Mouse (Mus musculus) lung, postnatal 0 days (tissue): ENCODE results near the gene Tmsb15b2. TPM values are rescaled to one million over a fixed set of nuclear protein-coding genes. Genes with fewer than 3 reads are reported as not detected.

Experiments
- ATAC-seq: fragments of 200-750 bp; cut with Nextera tagmentation; 2 replicates; pipeline ENCODE4 v1.8.0; 2017; ENCODE audit warnings: moderate library complexity
- DNase-seq: peaks from one replicate; pipeline ENCODE4 v3.0.0-alpha.2; 2016; ENCODE audit warnings: low spot score
- H3K27ac ChIP-seq: fragments of 300-500 bp; sonication (generic); 2 replicates; pipeline ENCODE4 v1.5.1; 2014; ENCODE audit warnings: antibody characterized with exemption, mild to moderate bottlenecking, low read length, mixed read lengths
- H3K27me3 ChIP-seq: fragments of 300-500 bp; sonication (generic); replicated peaks from 2 replicates; pipeline ENCODE4 v1.6.1; 2014; ENCODE audit warnings: low read length, mixed read lengths; ENCODE audit not compliant: insufficient read depth
- H3K36me3 ChIP-seq: fragments of 300-500 bp; sonication (generic); 2 replicates; pipeline ENCODE4 v1.6.1; 2014; ENCODE audit warnings: low read length, mixed read lengths; ENCODE audit not compliant: insufficient read depth
- H3K4me1 ChIP-seq: fragments of 300-500 bp; sonication (generic); 2 replicates; pipeline ENCODE4 v1.6.1; 2014; ENCODE audit warnings: antibody characterized with exemption, low read depth, low read length, mixed read lengths; ENCODE audit not compliant: insufficient read depth
- H3K4me2 ChIP-seq: fragments of 300-500 bp; sonication (generic); replicated peaks from 2 replicates; pipeline ENCODE4 v1.6.1; 2014; ENCODE audit warnings: low read depth, mild to moderate bottlenecking, low read length, moderate library complexity, mixed read lengths
- H3K4me3 ChIP-seq: fragments of 300-500 bp; sonication (generic); 2 replicates; pipeline ENCODE4 v1.5.1; 2014; ENCODE audit warnings: low read depth, low read length
- H3K9ac ChIP-seq: fragments of 300-500 bp; sonication (generic); replicated peaks from 2 replicates; pipeline ENCODE4 v1.6.1; 2014; ENCODE audit warnings: low read depth, mild to moderate bottlenecking
- H3K9me3 ChIP-seq: fragments of 300-500 bp; sonication (generic); 2 replicates; pipeline ENCODE4 v1.6.1; 2016; ENCODE audit warnings: low read length, mixed read lengths
- CTCF ChIP-seq: IDR thresholded peaks from 2 replicates; pipeline ENCODE4 v1.5.1; 2016; ENCODE audit warnings: antibody characterized with exemption, mild to moderate bottlenecking
- EP300 ChIP-seq: IDR thresholded peaks from 2 replicates; pipeline ENCODE4 v1.6.1; 2016; ENCODE audit warnings: antibody characterized with exemption, mild to moderate bottlenecking, control low read depth
- WGBS: fragments of 180-500 bp; shearing (Covaris S2); extraction: QIAGEN DNeasy Blood & Tissue Kit; methylation state at CpG from one replicate; pipeline ENCODE4 v1.1.7; 2014; 5-methylcytosine and 5-hydroxymethylcytosine counted together
- polyA plus RNA-seq: library from polyadenylated mRNA; unstranded; fragments of >200 nt; fragmentation: Nextera tagmentation; extraction: Ambion mirVana; gene quantifications from 2 replicates; pipeline ENCODE4 v1.2.1, GENCODE M21; 2015

The Tmsb15b2 gene
- polyA plus RNA-seq, 1 experiment from 2014 or later = 15.2 TPM

GRCm38 (mm10) chrX:136992978-136993547, 17.8 kb upstream of the Tmsb15b2 start, which contains the start of gene Zcchc18:
TSS of gene Zcchc18 (plus strand) at chrX:136993155.
- Histone ChIP-seq H3K4me2 (peak within 1 kb of the TSS; percentile 54), H3K36me3 (no peaks in the 10 kb centered on the region), H3K9ac (no peak within 1 kb of the TSS), H3K4me1 (no peaks in the 10 kb centered on the region), H3K27ac (no peak within 1 kb of the TSS), H3K9me3 (no peaks in the 10 kb centered on the region), H3K4me3 (peak within 1 kb of the TSS; percentile 17; the same call in 1 of the 2 replicates), H3K27me3 (no peaks in the 10 kb centered on the region)
- peak; percentile 11 for DNase-seq
- WGBS = 16% methylated on average over 26 of the region's 26 CpGs
- TF ChIP-seq EP300 = no peak
- no peak for TF ChIP-seq CTCF
- peak; percentile 73; the same call in 1 of the 2 replicates for ATAC-seq

GRCm38 (mm10) chrX:136992191-136992965, 17.1 kb upstream of the Tmsb15b2 start:
- TF ChIP-seq CTCF (no peak), EP300 (no peak)
- DNase-seq (no peak), ATAC-seq (no peak)
- 13% methylated on average over 18 of the region's 19 CpGs for WGBS
- Histone ChIP-seq H3K9ac (no peak overlapping the region), H3K9me3 (no peaks in the 10 kb centered on the region), H3K27ac (no peak overlapping the region), H3K4me3 (peak overlapping the region; percentile 17; the same call in 1 of the 2 replicates), H3K4me1 (no peaks in the 10 kb centered on the region), H3K36me3 (no peaks in the 10 kb centered on the region), H3K27me3 (no peaks in the 10 kb centered on the region), H3K4me2 (peak overlapping the region; percentile 54)

GRCm38 (mm10) chrX:136991274-136991673, 16.0 kb upstream of the Tmsb15b2 start:
- H3K4me2 ChIP-seq = no peak overlapping the region
- no peak overlapping the region for H3K9ac ChIP-seq
- no peak for TF ChIP-seq EP300
- no peak overlapping the region for H3K4me3 ChIP-seq
- H3K36me3 ChIP-seq = no peaks in the 10 kb centered on the region
- H3K9me3 ChIP-seq = no peaks in the 10 kb centered on the region
- no peaks in the 10 kb centered on the region for H3K27me3 ChIP-seq
- 62% methylated on average over 2 of the region's 2 CpGs for WGBS
- H3K27ac ChIP-seq = no peak overlapping the region
- ATAC-seq (no peak), DNase-seq (no peak)
- H3K4me1 ChIP-seq = no peaks in the 10 kb centered on the region

- Histone ChIP-seq H3K27ac (no peak overlapping the region), H3K27me3 (no peaks in the 10 kb centered on the region), H3K9me3 (no peaks in the 10 kb centered on the region), H3K4me2 (no peak overlapping the region), H3K4me1 (no peaks in the 10 kb centered on the region), H3K9ac (no peak overlapping the region), H3K4me3 (no peak overlapping the region), H3K36me3 (no peaks in the 10 kb centered on the region)
- ATAC-seq (no peak), DNase-seq (no peak)
- no peak for TF ChIP-seq EP300
- no peak for TF ChIP-seq CTCF
Observed at GRCm38 (mm10) chrX:136986039-136986438, 10.7 kb upstream of the Tmsb15b2 start.

- no peaks in the 10 kb centered on the region for H3K9me3 ChIP-seq
- H3K27ac ChIP-seq = no peak overlapping the region
- H3K27me3 ChIP-seq = no peaks in the 10 kb centered on the region
- TF ChIP-seq CTCF (peak; percentile 65), EP300 (no peak)
- no peak overlapping the region for H3K4me3 ChIP-seq
- H3K9ac ChIP-seq = no peak overlapping the region
- no peak for ATAC-seq
- H3K4me2 ChIP-seq = no peak overlapping the region
- DNase-seq = no peak
- H3K4me1 ChIP-seq = no peaks in the 10 kb centered on the region
- no peaks in the 10 kb centered on the region for H3K36me3 ChIP-seq
Observed at GRCm38 (mm10) chrX:136978616-136979015, 3.3 kb upstream of the Tmsb15b2 start.

GRCm38 (mm10) chrX:136976424-136977084, 1.3 kb upstream of the Tmsb15b2 start, which contains the start of the genes Tmsb15l and Tmsb15b1:
TSS of gene Tmsb15l (minus strand) at chrX:136976869.
TSS of gene Tmsb15b1 (minus strand) at chrX:136976874.
- no peaks in the 10 kb centered on the region for H3K27me3 ChIP-seq
- no peak for TF ChIP-seq CTCF
- TF ChIP-seq EP300 = no peak
- DNase-seq = peak; percentile 78
- H3K36me3 ChIP-seq = no peaks in the 10 kb centered on the region
- peak; percentile 100 for ATAC-seq
- no peak within 1 kb of the TSS for H3K27ac ChIP-seq
- WGBS = 25% methylated on average over 15 of the region's 15 CpGs
- H3K4me1 ChIP-seq = no peaks in the 10 kb centered on the region
- H3K4me2 ChIP-seq = peak within 1 kb of the TSS; percentile 45
- H3K4me3 ChIP-seq = peak within 1 kb of the TSS; percentile 20
- H3K9me3 ChIP-seq = no peaks in the 10 kb centered on the region
- no peak within 1 kb of the TSS for H3K9ac ChIP-seq
